Mouse (Mus musculus) natural killer cell, adult 2 months (primary cell): ENCODE measurements around the gene Rtp2.

Source experiments
- DNase-seq, 2 experiments: peaks; one replicate each; pipeline ENCODE4 v3.0.0; 2022; ENCODE audit warnings: low spot score in 2 of 2

Gene Rtp2

DNA sequence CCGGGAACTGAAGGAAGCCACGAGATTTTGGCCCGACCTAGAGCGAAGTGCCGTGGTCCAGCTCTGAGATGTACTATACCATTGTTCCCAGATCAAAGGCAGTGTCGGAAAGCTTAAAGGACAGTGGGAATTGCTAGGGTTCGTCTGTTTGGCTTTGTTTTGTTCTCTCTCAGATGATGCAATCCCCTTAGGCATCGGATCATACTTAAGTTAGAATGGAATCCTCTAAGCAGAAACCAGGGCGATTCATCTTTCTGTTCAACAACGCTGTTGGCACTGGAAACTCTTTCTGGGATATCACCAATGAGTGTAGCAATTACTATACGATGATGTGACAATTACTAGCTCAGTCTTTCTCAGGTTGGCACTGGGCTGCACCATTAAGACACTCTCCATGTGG lies at the start of gene Rtp2:
TSS of gene Rtp2 (minus strand) at position 101 of the 400 bp plus-strand sequence.
- DNase-seq, result no peak

DNA sequence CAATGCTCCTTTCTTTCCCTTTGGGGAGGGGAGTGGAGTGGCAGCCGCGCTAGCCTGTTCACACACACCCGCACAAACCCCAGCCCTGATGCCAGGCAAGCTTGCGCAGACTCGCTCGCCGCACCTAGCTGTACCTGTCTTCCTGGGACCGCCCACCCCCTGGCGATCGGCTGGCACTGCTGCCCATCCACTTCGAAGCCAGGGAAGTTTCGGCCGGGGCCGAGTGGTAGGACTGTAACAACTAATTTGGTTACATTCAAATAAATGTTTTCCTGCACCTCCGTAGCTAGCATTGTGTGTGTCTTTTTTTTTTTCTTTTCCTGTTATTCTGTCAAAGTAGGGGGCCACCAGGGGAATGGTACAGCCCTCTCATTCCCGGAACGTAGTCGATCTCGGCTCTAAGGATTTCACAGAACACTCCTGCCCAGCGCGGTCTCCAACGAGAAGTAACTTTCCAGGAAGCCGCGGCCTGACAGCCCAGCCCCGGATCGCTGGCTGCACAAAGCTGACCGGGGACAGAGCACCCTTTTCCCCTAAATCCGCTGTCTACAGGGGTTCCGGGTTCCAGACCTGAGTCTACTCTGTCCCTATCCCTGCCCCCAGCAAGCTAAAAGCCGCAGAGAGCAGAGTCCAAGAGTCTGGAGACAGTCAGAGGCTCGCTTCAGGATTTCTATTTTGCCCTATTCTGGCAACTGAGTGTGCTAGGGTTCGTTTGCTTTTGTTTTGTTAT lies 49.0 kb upstream of the Rtp2 start:
- no peak for DNase-seq

DNA sequence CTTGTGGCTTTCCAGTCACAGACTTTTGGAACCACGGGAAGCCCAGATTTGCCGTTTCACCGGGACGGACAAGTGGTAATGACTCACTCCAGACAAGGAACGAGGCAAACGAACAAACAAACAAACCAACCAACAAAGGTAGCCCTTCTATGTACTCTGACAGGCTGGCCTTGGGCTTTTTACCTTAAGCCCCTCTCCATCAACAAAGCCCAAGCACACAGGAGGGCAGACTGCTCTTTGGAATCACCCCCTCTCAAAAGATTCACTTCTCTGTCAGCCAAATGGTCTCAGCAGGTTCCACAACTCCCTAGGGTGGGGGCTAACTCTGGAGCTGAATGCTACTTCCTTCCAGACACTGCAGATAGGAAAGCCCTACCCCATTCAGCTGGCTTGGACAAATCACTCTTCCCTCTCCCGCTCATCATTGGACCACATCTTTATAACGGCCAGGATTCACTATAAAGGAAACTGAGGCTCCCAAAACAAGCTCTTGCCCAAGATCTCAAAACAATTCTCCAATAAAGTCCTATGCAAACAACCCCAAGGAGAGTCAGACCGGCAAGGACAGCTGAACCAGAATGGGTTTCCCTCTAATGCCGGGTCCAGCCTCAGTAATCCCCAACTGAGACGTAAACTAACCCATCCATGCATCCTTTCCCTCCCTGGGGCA lies 48.1 kb upstream of the Rtp2 start:
- no peak for DNase-seq

DNA sequence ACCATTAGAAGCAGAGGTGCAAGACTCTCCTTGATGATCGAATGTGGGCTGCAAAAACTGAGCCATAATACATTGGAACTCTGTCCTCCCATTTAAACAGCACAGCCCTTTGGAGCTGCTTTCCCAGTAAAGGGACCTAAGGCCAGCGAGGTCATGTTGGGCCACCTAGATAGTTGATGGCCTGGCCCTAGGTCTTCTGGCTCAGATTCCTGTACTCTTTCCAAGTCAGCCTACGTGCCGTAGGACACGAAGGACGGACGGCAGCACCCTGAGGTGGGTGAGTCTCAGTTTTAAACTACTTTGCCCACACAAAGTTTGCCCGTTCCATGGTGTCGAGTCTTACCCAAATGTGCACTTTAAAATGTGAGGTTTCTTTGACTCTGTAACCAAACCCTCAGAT lies 47.3 kb upstream of the Rtp2 start:
- no peak for DNase-seq

DNA sequence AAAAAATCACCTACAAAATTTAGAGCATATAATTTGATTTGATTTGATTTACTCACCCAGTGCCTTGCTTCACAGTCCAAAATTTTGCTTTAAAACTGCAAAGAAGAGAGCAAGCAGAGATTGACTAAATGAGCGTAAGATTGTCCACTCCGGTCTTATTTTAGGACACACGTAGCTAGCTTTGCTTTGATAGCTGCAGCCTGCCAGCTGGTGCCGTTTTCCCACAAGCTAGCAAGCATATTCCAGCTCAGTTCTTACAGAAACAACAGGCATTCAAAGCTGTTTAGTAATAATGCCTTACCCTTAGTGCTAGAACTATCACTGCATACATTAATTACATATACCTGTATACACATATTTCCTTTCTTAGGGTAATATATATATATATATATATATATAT lies 46.3 kb upstream of the Rtp2 start:
- no peak for DNase-seq

DNA sequence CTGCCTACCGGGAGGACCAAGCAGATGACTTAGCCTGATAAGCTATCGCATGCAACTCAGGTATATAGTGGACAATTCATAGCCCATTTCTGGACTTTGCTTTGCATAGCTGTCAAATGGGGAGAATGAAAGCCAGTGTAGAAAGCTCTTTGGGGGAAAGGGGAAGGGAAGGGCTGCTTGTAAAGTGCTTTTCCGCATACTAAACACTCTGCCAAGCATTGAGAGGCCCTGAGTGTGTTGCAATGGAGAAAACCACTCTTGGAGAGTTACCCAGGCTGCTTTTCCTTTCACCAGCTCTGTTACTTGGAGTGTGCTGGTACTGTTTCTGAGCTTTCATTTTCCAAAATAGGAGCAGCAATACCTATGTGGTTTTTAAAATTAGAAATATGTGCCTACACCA lies 45.5 kb upstream of the Rtp2 start:
- no peak for DNase-seq

DNA sequence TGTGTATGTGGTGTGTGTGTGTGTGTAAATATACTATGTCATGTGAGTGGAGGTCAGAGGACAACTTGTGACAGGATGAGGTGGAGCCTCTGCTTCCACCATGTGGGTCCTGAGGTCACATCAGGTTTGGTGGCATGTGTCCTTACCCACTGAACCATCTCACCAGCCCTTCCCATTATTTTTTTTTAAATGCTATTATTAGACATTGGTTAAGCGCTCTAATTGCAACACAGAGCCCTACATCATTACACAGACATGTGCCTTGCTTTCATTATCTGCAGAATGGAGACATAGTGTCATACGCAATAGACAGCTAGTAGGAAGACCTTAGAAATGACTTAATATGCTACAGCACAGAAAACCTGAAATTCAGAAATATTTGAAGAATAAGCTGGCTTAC lies 44.0 kb upstream of the Rtp2 start:
- DNase-seq, result no peak

DNA sequence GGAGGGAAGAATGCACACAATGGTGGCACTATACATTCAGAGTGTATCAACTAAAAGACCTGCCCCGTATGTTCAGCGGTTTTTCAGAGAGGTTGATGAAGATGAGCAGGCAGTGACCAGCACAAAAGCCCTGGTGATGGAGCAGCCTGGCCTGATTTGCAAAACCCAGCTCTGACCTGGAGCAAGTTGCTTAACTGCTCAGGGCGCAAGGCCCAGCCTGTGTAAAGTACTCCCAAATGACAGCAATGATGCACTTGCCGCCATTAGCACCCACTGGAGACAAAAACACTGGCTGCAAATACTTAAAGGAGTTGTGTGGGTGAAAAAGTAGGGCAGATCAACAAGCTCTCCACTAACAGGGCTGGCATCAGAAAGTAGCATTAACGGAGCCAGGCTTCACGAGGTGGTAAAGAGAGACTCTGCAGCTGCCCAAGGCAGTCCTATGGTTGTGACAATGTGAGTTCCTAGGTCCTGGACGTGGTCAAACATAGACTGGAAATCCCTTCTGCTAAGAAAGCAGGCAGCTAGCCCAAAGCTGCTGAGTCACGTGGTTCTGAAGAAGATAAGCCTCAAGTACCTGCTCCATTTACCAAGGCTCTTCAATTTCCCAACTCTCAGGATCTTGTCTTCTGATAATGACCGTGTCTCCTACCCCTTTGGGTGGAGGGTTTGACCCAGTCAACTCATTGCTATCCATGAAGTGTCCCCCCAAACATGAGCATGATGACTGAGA lies 41.6 kb upstream of the Rtp2 start:
- no peak for DNase-seq

DNA sequence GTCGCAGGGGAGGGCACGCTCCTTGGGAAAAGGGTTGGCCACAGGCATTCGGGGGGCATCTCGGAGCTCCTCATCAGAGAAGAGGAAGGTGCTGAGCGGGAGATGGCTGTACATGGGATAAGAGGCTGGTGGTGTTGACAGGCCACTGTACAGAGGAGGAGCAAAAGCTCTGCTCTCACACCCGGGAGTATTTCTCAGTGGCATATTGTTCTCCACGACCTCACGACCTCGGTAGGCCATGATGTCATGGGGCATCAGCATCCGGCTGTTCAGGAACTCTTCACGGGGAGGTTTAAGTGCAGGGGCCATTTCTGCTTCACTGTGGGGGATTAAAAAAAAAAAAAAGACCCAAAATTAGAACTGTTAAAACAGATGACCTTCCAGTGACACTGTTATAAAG lies 40.7 kb upstream of the Rtp2 start:
- no peak for DNase-seq

DNA sequence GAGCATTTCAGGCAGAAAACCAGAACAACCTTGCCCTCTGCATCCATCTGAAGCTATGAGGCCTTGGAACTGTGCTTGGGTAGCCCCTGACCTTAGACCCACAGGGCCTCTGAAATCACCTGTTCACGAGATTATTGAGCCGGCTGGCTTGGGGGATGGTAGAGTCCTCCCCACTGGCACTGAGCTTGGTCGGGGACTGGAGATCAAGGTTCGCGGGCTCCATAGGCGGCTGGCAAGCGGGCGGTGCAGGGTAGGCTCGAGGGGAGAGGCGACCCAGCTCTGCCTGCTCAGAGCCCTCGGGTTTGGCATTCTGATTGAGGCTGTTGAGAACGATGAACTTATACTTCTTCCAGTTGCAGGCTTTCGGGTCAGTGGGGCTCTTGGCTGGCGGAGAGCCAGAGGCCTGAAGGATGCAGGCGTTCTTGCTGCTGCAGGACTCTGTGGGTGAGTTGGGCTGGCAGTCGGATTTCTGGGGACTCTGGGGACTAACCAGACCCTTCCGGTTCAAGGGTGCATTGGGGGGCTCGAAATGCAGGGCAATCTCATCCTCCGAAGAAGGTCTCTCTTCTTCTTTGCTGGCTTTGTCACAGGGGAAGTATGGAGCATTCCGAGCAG lies 40.0 kb upstream of the Rtp2 start:
- DNase-seq, result no peak

DNA sequence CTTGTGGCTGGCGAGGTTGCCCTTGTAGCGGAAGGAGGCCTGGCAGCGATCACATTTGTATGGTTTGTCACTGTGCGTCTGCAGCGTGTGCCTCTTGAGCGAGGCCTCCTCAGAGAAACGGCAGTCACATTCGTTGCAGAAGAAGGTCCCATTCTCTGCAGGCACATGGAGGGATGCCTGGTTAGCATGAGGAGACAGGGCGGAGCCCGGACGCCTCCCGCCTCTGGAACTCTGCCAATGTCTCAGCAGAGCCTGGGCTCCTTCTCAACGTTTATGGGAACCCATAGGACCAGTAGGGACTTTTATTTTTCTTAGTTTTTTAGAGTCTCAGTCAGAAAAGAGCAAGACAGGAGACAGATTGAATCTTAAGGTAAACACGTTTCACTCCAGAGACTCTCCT lies 37.7 kb upstream of the Rtp2 start:
- DNase-seq, result no peak

DNA sequence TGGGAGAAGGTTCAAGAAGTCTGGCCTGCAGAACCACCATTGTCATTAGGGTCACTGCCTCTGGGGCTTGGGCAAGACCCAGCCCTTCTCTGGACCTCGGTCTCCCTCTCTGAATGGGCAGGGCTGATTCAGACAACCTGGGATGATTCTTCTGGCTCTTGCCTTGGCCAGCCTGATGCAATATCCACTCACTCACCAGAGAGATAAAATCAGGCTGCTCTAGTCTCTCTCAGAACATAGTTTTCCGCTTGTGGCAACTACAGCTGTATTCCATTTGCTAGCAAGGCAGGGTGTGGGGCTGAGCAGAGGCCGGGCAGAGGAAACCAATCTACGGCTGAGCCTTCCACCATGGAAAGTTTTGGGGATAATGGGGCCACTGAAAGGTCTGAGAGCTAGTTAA lies 36.7 kb upstream of the Rtp2 start:
- no peak for DNase-seq

DNA sequence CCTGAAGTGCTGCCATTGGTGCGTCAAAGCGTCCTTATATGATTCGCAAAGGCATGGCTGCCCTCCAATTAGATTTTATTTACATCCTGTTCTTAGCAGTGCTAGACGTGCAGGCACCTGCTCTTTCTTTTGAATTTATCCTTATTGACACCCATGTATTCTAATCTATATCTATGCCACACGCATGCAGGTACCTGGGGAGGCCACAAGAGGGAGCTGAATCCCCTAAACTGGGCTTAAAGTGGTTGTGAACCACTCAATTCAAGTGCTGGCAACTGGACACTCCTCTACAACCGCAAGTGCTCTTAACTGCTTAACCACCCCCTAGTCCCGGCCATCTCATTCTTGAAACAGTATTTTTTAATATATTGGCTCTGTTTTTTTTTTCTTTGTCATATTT lies 35.1 kb upstream of the Rtp2 start:
- DNase-seq, result no peak

DNA sequence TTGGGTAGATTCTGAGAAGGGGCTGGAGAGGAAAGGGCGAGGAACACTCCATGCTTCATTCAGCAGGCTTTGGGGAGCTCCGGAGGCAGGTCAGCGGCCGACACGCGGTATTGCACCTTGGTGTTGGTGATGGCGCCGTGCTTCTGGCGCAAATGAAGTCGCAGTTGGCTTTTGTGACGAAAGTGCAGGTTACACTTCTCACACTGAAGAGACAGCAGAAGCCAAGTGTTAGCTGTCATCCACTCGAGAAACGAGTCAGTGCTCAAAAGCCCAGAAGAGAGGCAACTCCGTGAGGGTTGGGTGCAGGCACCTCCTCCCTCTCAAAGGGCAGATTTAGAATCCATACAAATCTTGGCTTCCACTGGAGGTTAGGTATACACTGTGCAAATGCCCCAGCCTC lies 33.9 kb upstream of the Rtp2 start:
- no peak for DNase-seq

DNA sequence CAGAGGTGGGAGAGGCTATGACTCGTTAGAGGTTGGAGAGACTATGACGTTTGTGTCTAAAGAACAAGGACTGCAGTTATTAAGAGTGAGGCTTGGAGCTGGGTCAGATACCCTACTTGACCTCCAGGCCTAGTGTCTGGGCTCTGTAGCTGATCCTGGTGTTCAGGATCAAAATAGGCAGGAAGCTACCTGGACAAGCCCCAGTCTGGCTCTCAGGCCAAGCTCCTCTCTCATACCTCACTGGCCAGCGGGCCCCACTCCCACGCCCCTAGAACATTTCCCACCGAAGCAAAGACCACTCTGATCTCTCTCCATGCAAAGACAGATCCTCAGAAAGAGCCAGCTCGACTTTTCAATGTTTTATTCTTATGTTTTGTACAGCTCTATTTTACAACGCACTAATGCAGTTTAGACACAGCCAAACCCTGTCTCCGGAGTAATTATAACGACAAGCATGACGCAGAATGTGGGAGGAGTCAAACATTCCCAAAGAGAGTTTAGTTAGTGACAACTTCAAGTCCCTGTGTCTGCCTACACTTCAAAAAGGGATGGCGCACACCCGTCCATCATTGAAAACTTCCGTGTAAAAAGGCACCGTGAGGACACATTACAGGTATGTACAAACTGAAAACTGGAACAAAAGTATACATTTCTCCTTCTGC lies 32.6 kb upstream of the Rtp2 start:
- DNase-seq, result no peak

DNA sequence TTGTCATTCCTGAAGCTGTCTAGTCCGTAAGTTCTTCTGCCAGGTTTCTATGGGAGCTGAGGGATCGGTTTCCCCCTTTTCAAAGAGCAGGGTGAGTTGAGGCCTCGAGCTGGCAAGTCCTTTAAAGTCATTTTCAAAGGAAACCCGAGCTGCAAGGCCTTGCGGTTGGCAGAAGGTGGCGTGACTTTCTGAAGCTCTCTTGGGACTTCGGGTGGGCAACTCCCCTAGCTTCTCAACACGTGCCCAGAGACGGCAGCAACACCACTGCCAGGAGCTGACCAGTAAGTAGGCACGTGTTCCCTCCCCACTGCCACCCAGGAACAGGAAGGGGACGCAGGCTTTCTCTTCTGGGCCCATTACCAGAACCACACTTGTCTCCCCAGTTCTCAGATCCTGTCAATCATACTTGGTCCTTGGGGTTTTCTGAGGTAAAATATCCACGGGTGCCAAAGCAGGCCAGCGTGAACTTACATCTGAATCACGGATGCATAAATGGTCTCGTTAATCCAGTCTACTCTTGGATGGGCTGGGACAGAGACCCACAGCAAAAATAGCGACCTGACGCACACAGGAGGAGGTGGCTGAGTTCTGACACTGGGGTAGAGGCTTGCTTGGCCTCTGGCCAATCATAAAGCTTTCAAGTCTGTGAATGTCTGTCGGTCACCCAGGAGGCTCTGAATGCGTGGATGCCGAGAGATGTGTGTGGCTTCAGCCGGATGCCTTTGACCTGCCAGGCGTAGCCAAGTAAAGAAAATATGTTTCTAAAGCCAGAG lies 31.9 kb upstream of the Rtp2 start:
- DNase-seq, result no peak

DNA sequence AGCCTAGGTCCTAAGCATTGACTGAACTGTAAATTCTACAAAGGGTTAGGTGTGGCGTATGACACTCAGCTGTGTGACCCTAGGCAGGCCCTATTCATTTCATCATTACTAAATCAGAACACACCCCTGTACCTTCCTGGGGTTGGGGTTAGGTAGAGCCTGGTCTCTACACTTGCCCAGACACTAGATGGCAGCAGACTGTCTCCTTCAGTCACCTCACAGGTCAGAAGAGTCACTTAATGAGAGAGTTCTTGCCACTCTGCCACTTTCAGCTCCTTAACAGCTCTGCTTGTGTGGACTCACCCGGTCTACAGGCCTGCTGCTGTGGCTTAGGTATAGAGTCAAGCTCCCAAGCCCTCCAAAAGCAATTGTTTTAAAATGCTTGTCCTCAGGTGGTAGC lies 30.2 kb upstream of the Rtp2 start:
- peak in 1 of 2 experiments; percentile 21 for DNase-seq

DNA sequence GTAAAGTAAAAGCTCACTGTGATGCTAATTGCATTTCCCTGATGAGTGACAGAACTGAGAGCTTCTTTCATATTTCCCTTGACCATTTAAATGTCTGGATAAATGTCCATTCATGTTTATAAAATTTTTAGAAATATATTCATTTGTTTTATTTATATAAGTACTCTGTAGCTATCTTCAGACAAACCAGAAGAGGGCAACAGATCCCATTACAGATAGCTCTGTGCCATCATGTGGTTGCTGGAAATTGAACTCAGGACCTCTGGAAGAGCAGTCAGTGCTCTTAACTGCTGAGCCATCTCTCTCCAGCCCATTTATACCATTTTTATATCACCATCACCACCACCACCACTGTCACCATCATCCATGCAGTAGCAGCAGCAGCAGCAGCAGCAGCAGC lies 26.7 kb upstream of the Rtp2 start:
- DNase-seq, result no peak

DNA sequence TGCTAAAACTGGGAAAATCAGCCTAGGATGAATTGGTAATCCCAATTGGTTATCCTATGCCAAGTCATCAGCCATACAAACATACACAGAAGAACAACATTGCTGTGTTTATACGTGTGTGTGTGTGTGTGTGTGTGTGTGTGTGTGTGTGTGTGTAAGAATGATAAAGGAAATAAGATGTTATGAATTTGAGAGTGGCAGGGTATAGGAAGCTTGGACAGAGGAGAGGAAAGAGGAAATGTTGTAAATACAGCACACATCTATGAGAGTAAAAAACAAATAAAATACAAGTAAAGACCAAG lies 21.7 kb upstream of the Rtp2 start:
- DNase-seq, result no peak

DNA sequence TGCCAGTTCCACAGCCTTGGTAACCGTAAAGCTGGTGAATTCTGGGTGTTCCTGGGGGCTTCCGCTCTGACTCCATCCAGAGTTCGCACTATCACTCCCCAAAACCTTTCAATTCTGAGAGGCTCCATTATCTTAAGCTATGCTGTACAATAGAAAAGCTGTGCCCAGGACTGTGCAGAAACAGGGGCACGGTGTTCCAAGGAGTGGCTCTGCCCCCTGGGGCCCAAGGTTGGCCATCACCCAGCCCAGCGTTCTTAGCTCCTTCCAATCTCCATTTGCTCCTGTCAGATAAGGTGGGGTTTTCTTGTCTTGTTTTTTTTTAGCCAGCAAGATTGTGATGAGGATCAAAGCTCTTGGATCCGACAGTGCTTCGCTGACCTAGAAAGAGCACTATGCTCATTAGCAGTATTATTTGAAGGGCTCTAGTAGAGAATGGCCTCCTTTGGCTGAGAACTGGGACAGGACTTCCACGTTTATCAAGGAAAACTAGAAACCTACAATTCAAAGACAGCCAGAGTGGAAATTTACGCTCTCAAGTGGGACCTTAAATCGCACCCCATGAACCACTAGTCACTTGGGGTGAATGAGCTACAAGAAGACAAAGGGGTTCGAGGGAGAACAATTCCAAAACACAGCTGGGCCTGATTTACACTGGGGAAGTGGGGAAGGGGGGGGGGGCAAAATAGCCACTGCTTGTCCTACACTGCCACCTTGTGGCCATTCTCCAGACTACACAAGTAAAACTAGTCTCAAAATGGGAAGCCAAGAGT lies 21.2 kb upstream of the Rtp2 start:
- peak; percentile 21 to 36 for DNase-seq
